Mouse (Mus musculus) gonadal fat pad, adult 2 months (tissue): ENCODE measurements around the gene Bex1. TPM values are rescaled to one million over a fixed set of nuclear protein-coding genes. Genes with fewer than 3 reads are reported as not detected.

Experiments used
- DNase-seq: peaks from one replicate; pipeline ENCODE4 v3.0.0-alpha.2; 2012; ENCODE audit warnings: low read depth
- polyA plus RNA-seq: library from polyadenylated mRNA; depleted of rRNA; stranded (reverse); fragments of >200 nt; gene quantifications from 2 replicates; pipeline ENCODE4 v1.2.3, GENCODE M21; 2012; rRNA removed

Gene Bex1
- polyA plus RNA-seq, 1 experiment: 3.3 TPM

DNA sequence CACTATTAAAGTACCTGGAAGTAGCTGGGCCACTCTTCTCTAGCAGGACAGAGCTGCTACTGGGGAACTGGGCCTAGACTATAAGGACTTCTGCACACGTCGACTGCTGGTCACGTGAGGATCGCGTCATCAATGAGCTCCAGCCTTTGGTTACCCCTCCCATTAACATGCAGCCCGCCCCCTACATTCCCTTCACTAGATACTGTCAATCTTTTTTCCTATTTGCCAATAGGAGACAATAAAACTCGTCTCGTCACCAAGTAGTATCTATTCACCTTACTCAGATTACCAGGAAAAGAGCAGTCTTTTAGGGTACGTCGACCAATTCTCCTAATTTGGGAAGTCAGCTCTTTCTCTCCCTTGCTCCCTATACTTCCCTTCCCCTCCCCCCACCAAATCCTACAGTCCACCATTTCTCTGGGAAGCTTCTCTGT is 43.2 kb downstream of the Bex1 start, which contains the start of gene Tceal8:
Gene Tceal8, minus strand, starts transcription at position 225 of the 434 bp plus-strand sequence.
- DNase-seq: no peak

DNA sequence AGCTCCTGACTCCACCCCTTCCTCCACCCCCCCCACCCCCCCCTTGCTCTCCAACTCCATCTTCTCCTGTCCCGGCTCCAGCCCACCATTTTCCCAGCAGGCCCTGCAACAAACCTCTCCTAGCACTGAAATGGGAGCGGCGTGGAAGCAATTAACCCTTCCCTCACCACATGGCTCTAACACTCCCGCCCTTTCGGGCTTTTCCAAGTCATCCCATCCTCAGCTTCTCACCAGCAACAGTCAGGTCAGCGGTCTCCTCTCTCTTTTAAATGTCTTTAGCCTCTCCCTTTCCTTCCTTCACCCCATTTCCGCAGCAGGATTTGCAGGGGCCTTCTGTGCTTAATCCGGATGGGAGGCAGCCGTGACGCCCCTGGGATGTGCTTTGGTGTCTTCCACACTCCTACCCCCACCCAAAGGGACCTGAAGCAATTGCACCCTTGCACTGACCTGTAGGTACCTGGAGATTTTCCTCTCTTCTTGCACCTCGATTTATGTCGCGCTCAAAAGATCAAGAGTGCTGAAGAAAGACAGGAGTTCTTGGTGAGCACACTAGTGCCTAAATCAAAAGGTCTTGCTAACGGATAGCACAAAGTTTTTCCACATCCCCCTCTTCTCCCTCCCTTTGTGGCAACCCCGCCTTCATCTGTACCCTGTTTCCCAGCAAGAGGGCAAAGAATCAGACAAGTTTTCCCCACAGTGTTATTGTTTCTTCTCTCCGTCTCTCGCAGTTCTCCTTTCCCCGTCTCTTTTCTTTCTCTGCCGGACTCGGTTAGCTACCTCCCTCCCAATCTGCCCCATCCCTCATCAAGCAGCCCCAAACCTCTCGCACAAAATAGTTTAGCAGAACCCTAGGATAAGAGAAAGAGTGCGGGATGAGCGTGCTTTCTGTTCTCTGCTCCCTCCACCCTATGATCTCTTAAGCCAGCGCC is 43.9 kb downstream of the Bex1 start:
- DNase-seq: no peak

DNA sequence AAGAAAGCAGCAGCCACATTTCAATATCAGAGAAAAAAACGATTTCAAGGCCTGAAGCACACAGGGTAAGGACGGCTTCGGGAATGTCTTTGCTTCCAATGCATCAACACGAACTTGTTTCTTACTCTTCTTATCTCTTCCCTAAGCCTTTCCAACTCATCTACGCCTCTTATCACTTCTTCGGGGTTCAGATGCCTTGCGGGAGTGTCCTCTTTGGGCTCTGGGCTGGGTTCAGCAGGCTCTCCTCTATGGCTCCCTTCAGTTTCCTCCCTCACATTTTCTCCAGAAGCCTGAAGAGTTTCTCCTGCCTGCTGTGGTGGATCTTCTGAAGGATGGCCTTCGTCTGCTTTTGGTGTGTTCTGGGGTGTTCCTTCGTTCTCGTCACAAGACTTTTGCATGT is 44.7 kb downstream of the Bex1 start:
- DNase-seq: no peak

Other genes with a start within 250 kb of the Bex1 start
- 33.6 and 36.5 TPM in 2 replicates for gene Arxes2, start 221.7 kb downstream of the Bex1 start, polyA plus RNA-seq
- 7.1 and 8.7 TPM in 2 replicates for gene Arxes1, start 182.1 kb downstream of the Bex1 start, polyA plus RNA-seq
- 18.0 and 40.5 TPM in 2 replicates for gene Bex2, start 147.3 kb downstream of the Bex1 start, polyA plus RNA-seq
- gene Nxf3, start 130.3 kb downstream of the Bex1 start, polyA plus RNA-seq: 39.1 and 41.1 TPM in 2 replicates
- 9.5 and 16.9 TPM in 2 replicates for gene Bex4, start 76.5 kb downstream of the Bex1 start, polyA plus RNA-seq
- 19.2 and 29.3 TPM in 2 replicates for gene Tceal8, start 43.2 kb downstream of the Bex1 start, polyA plus RNA-seq
- 0.22 and 0.74 TPM in 2 replicates for gene Tceal5, start 11.6 kb downstream of the Bex1 start, polyA plus RNA-seq
- gene Tceal7, start 734 bp downstream of the Bex1 start, polyA plus RNA-seq: not detected in 2 replicates
- 25.5 and 31.8 TPM in 2 replicates for gene Tceal9, start 29.6 kb upstream of the Bex1 start, polyA plus RNA-seq
- 75.4 and 93.5 TPM in 2 replicates for gene Bex3, start 54.7 kb upstream of the Bex1 start, polyA plus RNA-seq